Mouse (Mus musculus): ENCODE results near the gene 1300017J02Rik.

Gene 1300017J02Rik

GRCm38 (mm10) chr9:103212654-103213420 lies 92.0 kb downstream of the 1300017J02Rik start:
- no peak for DNase-seq

DNA sequence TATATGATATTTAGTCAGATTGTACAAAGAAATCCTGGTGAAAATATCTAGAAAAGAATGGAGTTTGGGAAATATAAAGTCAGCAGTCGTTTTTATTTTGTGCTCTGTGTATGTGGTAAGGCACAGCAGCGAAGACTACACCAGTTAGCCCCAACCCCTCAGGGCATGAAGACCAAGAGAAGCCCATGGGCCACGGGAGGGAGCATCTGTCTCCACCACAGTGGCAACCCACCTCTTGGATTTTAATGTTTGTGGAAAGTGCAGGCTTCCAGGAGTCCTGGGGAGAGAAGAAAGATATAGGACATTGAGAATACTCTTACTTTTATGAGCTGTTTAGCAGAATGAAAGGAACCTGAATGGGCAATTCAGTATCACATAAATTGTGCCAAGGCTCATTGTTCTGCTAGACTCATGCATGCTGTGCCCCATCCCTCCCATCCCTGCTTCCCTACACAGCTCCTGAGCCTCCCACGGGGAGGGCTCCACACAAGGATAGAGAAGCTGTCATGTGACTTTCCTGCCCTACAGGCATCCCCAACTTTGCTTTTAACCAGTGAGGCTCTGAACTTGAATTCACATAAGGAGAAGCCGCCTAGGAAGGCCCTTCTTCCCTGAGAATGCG lies 96.0 kb downstream of the 1300017J02Rik start:
- DNase-seq, result no peak

DNA sequence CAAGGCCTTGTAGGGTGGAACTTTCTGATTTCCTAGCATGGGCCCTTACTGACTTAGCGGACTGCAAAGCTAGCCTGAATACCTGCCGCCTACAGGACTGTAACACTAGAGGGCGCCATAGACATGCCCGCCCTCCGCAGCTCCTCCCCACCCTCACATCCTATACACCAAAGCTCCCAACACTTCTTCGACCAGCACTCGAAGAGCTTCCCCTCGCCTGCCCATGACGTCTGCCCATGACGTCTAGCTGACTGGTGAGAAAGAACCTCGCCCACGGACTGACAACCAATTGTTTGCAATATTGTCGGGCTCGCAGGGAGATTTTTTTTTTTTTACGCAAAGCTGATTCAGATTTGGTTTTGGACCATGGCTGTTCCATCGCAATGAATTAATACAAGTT lies 97.0 kb downstream of the 1300017J02Rik start:
- DNase-seq, result peak; percentile 77

- no peak for DNase-seq
These were observed 99.1 kb downstream of the 1300017J02Rik start for GRCm38 (mm10) chr9:103205786-103206185.

DNA sequence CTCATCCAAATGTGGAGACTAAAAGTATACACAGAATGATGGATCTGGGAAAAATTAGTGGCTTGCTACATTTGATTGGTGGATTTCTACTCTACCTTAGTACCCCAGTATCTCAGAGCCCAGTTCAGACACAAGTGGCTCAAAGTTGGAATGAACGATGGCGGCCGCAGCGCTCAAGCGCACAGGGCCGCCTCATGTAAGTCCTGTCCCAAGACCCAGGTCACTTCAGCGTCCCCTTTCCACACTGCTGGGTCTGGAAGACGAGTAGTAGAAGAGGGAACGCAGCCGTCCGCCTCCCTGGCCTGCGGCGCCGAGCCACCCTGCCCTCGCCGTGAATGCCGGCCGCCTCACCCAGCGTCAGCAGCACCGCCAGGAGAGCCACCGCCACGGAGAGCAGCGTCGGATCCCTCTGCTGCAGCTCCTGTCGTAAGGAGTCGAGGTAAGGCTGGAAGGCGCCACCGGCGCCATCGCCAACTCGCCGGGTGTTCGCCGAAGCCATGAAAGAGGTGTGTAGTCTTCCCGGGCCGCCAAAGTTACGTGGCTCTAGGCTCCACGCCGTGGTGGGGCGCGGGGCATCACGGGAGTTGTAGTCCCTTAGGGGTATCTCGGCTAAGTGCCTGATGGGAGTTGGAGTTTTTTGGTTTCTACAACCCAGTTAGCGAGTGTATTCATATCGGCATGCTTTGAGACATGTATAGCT lies 103.2 kb downstream of the 1300017J02Rik start, which contains the start of gene Srprb:
TSS of gene Srprb (minus strand) at position 577 of the 700 bp plus-strand sequence.
- DNase-seq, result peak; percentile 92

Data from layer of hippocampus, adult 9-11 months (tissue).